ENCODE assay signal across 9 mouse cellular contexts in the genomic region with DNA sequence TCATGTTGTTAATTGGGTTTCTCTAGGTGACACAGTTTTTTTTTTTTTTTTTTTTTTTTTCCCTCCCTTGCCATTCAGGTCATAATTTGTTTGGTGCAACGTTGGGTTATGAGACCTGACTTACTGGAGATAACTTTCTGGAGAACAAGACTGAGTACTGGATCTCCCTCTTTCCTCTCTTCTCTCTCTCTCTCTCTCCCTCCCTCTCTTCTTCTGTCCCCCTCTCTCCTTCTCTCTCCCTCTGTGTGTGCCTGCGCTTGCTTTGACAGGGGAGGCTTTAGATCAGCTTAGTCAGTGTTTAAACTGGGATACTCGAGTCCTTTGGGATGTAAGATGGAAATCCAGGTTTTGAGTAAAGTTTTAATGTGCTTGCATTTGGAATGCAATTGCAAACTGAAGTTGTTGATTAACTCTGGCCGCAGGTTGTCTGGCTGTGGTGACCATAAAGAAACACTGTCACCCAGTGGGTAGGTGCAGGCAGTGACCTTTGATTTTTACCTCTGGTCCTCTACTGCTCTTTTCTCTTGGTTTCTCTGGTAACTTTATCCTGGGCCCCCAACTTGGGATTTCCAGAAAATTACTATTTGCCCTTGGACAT. TPM values are rescaled to one million over a fixed set of nuclear protein-coding genes. Genes with fewer than 3 reads are reported as not detected.
A peak's percentile ranks its signal among the peaks of the same experiment; 100 is the strongest.
DNase-seq lines count a peak whose midpoint lies in the region; ATAC-seq lines count a peak whose summit lies in the region.
"Had no signal": no experiment of that assay in that cellular context is flagged by ENCODE, and none has a peak within 500 bp of the region (broad histone marks: within the 10 kb centered on the region; RNA-seq: fewer than 3 reads in every experiment).

No protein-coding gene starts in this region.

- 40% methylated on average over 4 of the region's 4 CpGs for WGBS in embryonic facial prominence, embryonic 11.5 days
- 42% methylated on average over 4 of the region's 4 CpGs for WGBS in midbrain, embryonic 11.5 days

- no peak for DNase-seq in embryonic facial prominence, embryonic 11.5 days (ENCODE audit: low spot score)
- DNase-seq in kidney, adult 18-20 months = peak; percentile 54
- DNase-seq in midbrain, embryonic 11.5 days (ENCODE audit: low spot score, missing footprints) = no peak
- DNase-seq in urinary bladder, postnatal 25 days (ENCODE audit: low spot score) = no peak
- no peak for DNase-seq in cerebellum, postnatal 10 days

- peaks cover 46% of the 10 kb centered on the region for H3K4me1 ChIP-seq in erythroblast, embryonic 14.5 days (ENCODE audit: control insufficient read depth)
- peaks cover 6% of the 10 kb centered on the region for H3K4me1 ChIP-seq in embryonic facial prominence, embryonic 11.5 days (ENCODE audit: control insufficient read depth, insufficient read depth, low read length)
- H3K4me1 ChIP-seq in midbrain, embryonic 11.5 days (ENCODE audit: control insufficient read depth, insufficient read depth, low read length) = peaks cover 16% of the 10 kb centered on the region

- peaks cover 13% of the 10 kb centered on the region for H3K36me3 ChIP-seq in erythroblast, embryonic 14.5 days (ENCODE audit: control insufficient read depth)
- H3K36me3 ChIP-seq in embryonic facial prominence, embryonic 11.5 days (replicated peaks; ENCODE audit: control insufficient read depth, insufficient read depth, low read depth, low read length) = no peaks in the 10 kb centered on the region
- H3K36me3 ChIP-seq in midbrain, embryonic 11.5 days (ENCODE audit: control insufficient read depth, insufficient read depth, low read length) = no peaks in the 10 kb centered on the region

- peak overlapping the region; percentile 87 for H3K4me2 ChIP-seq in embryonic facial prominence, embryonic 11.5 days (ENCODE audit: low read depth, low read length)
- H3K4me2 ChIP-seq in midbrain, embryonic 11.5 days = peak overlapping the region; percentile 96

- no peak overlapping the region for H3K27ac ChIP-seq in embryonic facial prominence, embryonic 11.5 days (replicated peaks; ENCODE audit: low read depth, low read length)
- H3K27ac ChIP-seq in midbrain, embryonic 11.5 days (ENCODE audit: low read depth, low read length) = no peak overlapping the region

- no peaks in the 10 kb centered on the region for H3K27me3 ChIP-seq in erythroblast, embryonic 14.5 days (ENCODE audit: control insufficient read depth)
- no peaks in the 10 kb centered on the region for H3K27me3 ChIP-seq in embryonic facial prominence, embryonic 11.5 days (ENCODE audit: control insufficient read depth, insufficient read depth, low read length)
- H3K27me3 ChIP-seq in midbrain, embryonic 11.5 days (ENCODE audit: control insufficient read depth, insufficient read depth, low read length) = no peaks in the 10 kb centered on the region

- no peaks in the 10 kb centered on the region for H3K9me3 ChIP-seq in erythroblast, embryonic 14.5 days (ENCODE audit: control insufficient read depth, low read length)
- no peaks in the 10 kb centered on the region for H3K9me3 ChIP-seq in embryonic facial prominence, embryonic 11.5 days (replicated peaks; ENCODE audit: control insufficient read depth, low read length)
- H3K9me3 ChIP-seq in midbrain, embryonic 11.5 days (ENCODE audit: control insufficient read depth, low read length) = no peaks in the 10 kb centered on the region

- ATAC-seq in erythroblast, adult 5-6 weeks (replicated peaks; ENCODE audit: low FRiP score, poor library complexity, severe bottlenecking) = no peak
- no peak for ATAC-seq in embryonic facial prominence, embryonic 11.5 days (replicated peaks; ENCODE audit: insufficient number of reproducible peaks, low FRiP score, low TSS enrichment, low read depth)
- no peak for ATAC-seq in midbrain, embryonic 11.5 days (ENCODE audit: low FRiP score)
- ATAC-seq in megakaryocyte-erythroid progenitor cell, adult 5-6 weeks (replicated peaks; ENCODE audit: low FRiP score, low TSS enrichment, poor library complexity, severe bottlenecking) = no peak

- H3K4me3 ChIP-seq in erythroblast, embryonic 14.5 days (replicated peaks) = peak overlapping the region; percentile 85
- H3K4me3 ChIP-seq in embryonic facial prominence, embryonic 11.5 days (ENCODE audit: low read depth, low read length) = peak overlapping the region; percentile 87
- H3K4me3 ChIP-seq in midbrain, embryonic 11.5 days (ENCODE audit: low read depth, low read length) = 0 out of 2 replicates have a peak overlapping the region, but pooled peaks have one; percentile 86

- peak overlapping the region; percentile 82; the same call in 1 of the 2 replicates for H3K9ac ChIP-seq in embryonic facial prominence, embryonic 11.5 days (replicated peaks; ENCODE audit: low read length)
- no peak overlapping the region for H3K9ac ChIP-seq in midbrain, embryonic 11.5 days (ENCODE audit: low read length)

RNA-seq across cellular contexts. Expression of a gene that starts 1.7 kb away (rescaled TPM):
- polyA plus RNA-seq in erythroblast, embryonic 14.5 days (2012) = 1.1 and 1.2 TPM in 2 replicates
- 3.6 and 6.0 TPM in 2 replicates for total RNA-seq in erythroblast, adult 5-6 weeks (2015; ENCODE audit: low replicate concordance)
- 0.98 and 1.3 TPM in 2 replicates for total RNA-seq in erythroblast, adult 5-6 weeks (2017; ENCODE audit: low replicate concordance)
- polyA plus RNA-seq in embryonic facial prominence, embryonic 11.5 days (2014; fragmentation: Nextera tagmentation; extraction: Ambion mirVana) = 12.6 and 13.7 TPM in 2 replicates
- 12.3 and 12.9 TPM in 2 replicates for polyA plus RNA-seq in midbrain, embryonic 11.5 days (2014; fragmentation: Nextera tagmentation; extraction: Ambion mirVana)
- 44.7 and 61.0 TPM in 2 replicates for total RNA-seq in megakaryocyte-erythroid progenitor cell, adult 5-6 weeks (2014; fragmentation: Nextera tagmentation)
- total RNA-seq in megakaryocyte-erythroid progenitor cell, adult 5-6 weeks (2017) = 18.2 and 19.8 TPM in 2 replicates

RNA-seq across cellular contexts. Expression of a gene that starts 24.5 kb away (rescaled TPM):
- 0.01 TPM in 1 of 2 replicates, not detected in the other for polyA plus RNA-seq in erythroblast, embryonic 14.5 days (2012)
- total RNA-seq in erythroblast, adult 5-6 weeks (2015; ENCODE audit: low replicate concordance) = 0.42 TPM in 1 of 2 replicates, not detected in the other
- total RNA-seq in erythroblast, adult 5-6 weeks (2017; ENCODE audit: low replicate concordance) = not detected in 2 replicates
- 1.6 and 2.2 TPM in 2 replicates for polyA plus RNA-seq in embryonic facial prominence, embryonic 11.5 days (2014; fragmentation: Nextera tagmentation; extraction: Ambion mirVana)
- 3.5 and 4.0 TPM in 2 replicates for polyA plus RNA-seq in midbrain, embryonic 11.5 days (2014; fragmentation: Nextera tagmentation; extraction: Ambion mirVana)
- not detected in 2 replicates for total RNA-seq in megakaryocyte-erythroid progenitor cell, adult 5-6 weeks (2014; fragmentation: Nextera tagmentation)
- total RNA-seq in megakaryocyte-erythroid progenitor cell, adult 5-6 weeks (2017) = 0.47 TPM in 1 of 2 replicates, not detected in the other

RNA-seq across cellular contexts. Expression of a gene that starts 31.6 kb away (rescaled TPM):
- polyA plus RNA-seq in erythroblast, embryonic 14.5 days (2012) = not detected in 2 replicates
- not detected in 2 replicates for total RNA-seq in erythroblast, adult 5-6 weeks (2015; ENCODE audit: low replicate concordance)
- not detected in 2 replicates for total RNA-seq in erythroblast, adult 5-6 weeks (2017; ENCODE audit: low replicate concordance)
- not detected in 2 replicates for polyA plus RNA-seq in embryonic facial prominence, embryonic 11.5 days (2014; fragmentation: Nextera tagmentation; extraction: Ambion mirVana)
- polyA plus RNA-seq in midbrain, embryonic 11.5 days (2014; fragmentation: Nextera tagmentation; extraction: Ambion mirVana) = not detected in 2 replicates
- total RNA-seq in megakaryocyte-erythroid progenitor cell, adult 5-6 weeks (2014; fragmentation: Nextera tagmentation) = not detected in 2 replicates
- not detected in 2 replicates for total RNA-seq in megakaryocyte-erythroid progenitor cell, adult 5-6 weeks (2017)
- total RNA-seq: left cerebral cortex, postnatal 10 days had no signal

RNA-seq across cellular contexts. Expression of a gene that starts 39.2 kb away (rescaled TPM):
- 27.3 and 29.9 TPM in 2 replicates for polyA plus RNA-seq in erythroblast, embryonic 14.5 days (2012)
- 33.4 and 43.5 TPM in 2 replicates for total RNA-seq in erythroblast, adult 5-6 weeks (2015; ENCODE audit: low replicate concordance)
- 55.5 and 62.5 TPM in 2 replicates for total RNA-seq in erythroblast, adult 5-6 weeks (2017; ENCODE audit: low replicate concordance)
- polyA plus RNA-seq in embryonic facial prominence, embryonic 11.5 days (2014; fragmentation: Nextera tagmentation; extraction: Ambion mirVana) = 827 and 878 TPM in 2 replicates
- polyA plus RNA-seq in midbrain, embryonic 11.5 days (2014; fragmentation: Nextera tagmentation; extraction: Ambion mirVana) = 826 and 909 TPM in 2 replicates
- total RNA-seq in megakaryocyte-erythroid progenitor cell, adult 5-6 weeks (2014; fragmentation: Nextera tagmentation) = 299 and 333 TPM in 2 replicates
- total RNA-seq in megakaryocyte-erythroid progenitor cell, adult 5-6 weeks (2017) = 225 and 305 TPM in 2 replicates

RNA-seq across cellular contexts. Expression of a gene that starts 45.4 kb away (rescaled TPM):
- polyA plus RNA-seq in erythroblast, embryonic 14.5 days (2012) = 0.10 TPM in 1 of 2 replicates, not detected in the other
- not detected in 2 replicates for total RNA-seq in erythroblast, adult 5-6 weeks (2015; ENCODE audit: low replicate concordance)
- not detected in 2 replicates for total RNA-seq in erythroblast, adult 5-6 weeks (2017; ENCODE audit: low replicate concordance)
- 0.46 TPM in 1 of 2 replicates, not detected in the other for polyA plus RNA-seq in embryonic facial prominence, embryonic 11.5 days (2014; fragmentation: Nextera tagmentation; extraction: Ambion mirVana)
- polyA plus RNA-seq in midbrain, embryonic 11.5 days (2014; fragmentation: Nextera tagmentation; extraction: Ambion mirVana) = 0.18 and 0.22 TPM in 2 replicates
- total RNA-seq in megakaryocyte-erythroid progenitor cell, adult 5-6 weeks (2014; fragmentation: Nextera tagmentation) = not detected in 2 replicates
- not detected in 2 replicates for total RNA-seq in megakaryocyte-erythroid progenitor cell, adult 5-6 weeks (2017)
- total RNA-seq: left cerebral cortex, postnatal 10 days had no signal
